Mouse (Mus musculus) midbrain, postnatal 0 days (tissue): Measurements from ENCODE around the gene Gm45021. TPM values are rescaled to one million over a fixed set of nuclear protein-coding genes. Genes with fewer than 3 reads are reported as not detected.
A peak's percentile ranks its signal among the peaks of the same experiment; 100 is the strongest.

Experiments
- ATAC-seq: fragments of 200-750 bp; cut with Nextera tagmentation; 2 replicates; pipeline ENCODE4 v1.8.0; 2017; ENCODE audit warnings: moderate number of reproducible peaks, mild to moderate bottlenecking, moderate TSS enrichment, moderate library complexity; ENCODE audit not compliant: low FRiP score
- DNase-seq: peaks from one replicate; pipeline ENCODE4 v3.0.0-alpha.2; 2015; ENCODE audit warnings: low spot score
- H3K27ac ChIP-seq: fragments of 300-500 bp; sonication (generic); 2 replicates; pipeline ENCODE4 v1.5.1; 2014; ENCODE audit warnings: low read depth, mild to moderate bottlenecking, low read length, mixed read lengths
- H3K27me3 ChIP-seq: fragments of 300-500 bp; sonication (generic); 2 replicates; pipeline ENCODE4 v1.6.1; 2014; ENCODE audit warnings: low read length, control low read depth, mixed read lengths; ENCODE audit not compliant: insufficient read depth
- H3K36me3 ChIP-seq: fragments of 300-500 bp; sonication (generic); 2 replicates; pipeline ENCODE4 v1.6.1; 2014; ENCODE audit warnings: low read length, control low read depth, mixed read lengths; ENCODE audit not compliant: insufficient read depth
- H3K4me1 ChIP-seq: fragments of 300-500 bp; sonication (generic); 2 replicates; pipeline ENCODE4 v1.6.1; 2014; ENCODE audit warnings: mild to moderate bottlenecking, control low read depth, antibody characterized with exemption, low read length, mixed read lengths; ENCODE audit not compliant: insufficient read depth
- H3K4me2 ChIP-seq: fragments of 300-500 bp; sonication (generic); 2 replicates; pipeline ENCODE4 v1.6.1; 2014; ENCODE audit warnings: low read depth, mild to moderate bottlenecking, low read length, mixed read lengths; ENCODE audit not compliant: poor library complexity, severe bottlenecking
- H3K4me3 ChIP-seq: fragments of 300-500 bp; sonication (generic); 2 replicates; pipeline ENCODE4 v1.5.1; 2014; ENCODE audit warnings: low read depth, mild to moderate bottlenecking, low read length, moderate library complexity
- H3K9ac ChIP-seq: fragments of 300-500 bp; sonication (generic); replicated peaks from 2 replicates; pipeline ENCODE4 v1.6.1; 2014; ENCODE audit warnings: mild to moderate bottlenecking, low read length, moderate library complexity, mixed read lengths; ENCODE audit not compliant: poor library complexity, severe bottlenecking
- H3K9me3 ChIP-seq: fragments of 300-500 bp; sonication (generic); 2 replicates; pipeline ENCODE4 v1.6.1; 2016; ENCODE audit warnings: low read length, control low read depth
- CTCF ChIP-seq: IDR thresholded peaks from 2 replicates; pipeline ENCODE4 v1.5.1; 2016; ENCODE audit warnings: antibody characterized with exemption, mild to moderate bottlenecking
- WGBS: fragments of 180-500 bp; shearing (Covaris S2); extraction: QIAGEN DNeasy Blood & Tissue Kit; methylation state at CpG from one replicate; pipeline ENCODE4 v1.1.7; 2014; 5-methylcytosine and 5-hydroxymethylcytosine counted together
- polyA plus RNA-seq: library from polyadenylated mRNA; unstranded; fragments of >200 nt; fragmentation: Nextera tagmentation; extraction: Ambion mirVana; gene quantifications from 2 replicates; pipeline ENCODE4 v1.2.1, GENCODE M21; 2015
- total RNA-seq: library from RNA; depleted of rRNA; stranded (reverse); fragments of >200 nt; gene quantifications from 2 replicates; pipeline ENCODE4 v1.2.3, GENCODE M21; 2014

Gene Gm45021
- total and polyA plus RNA-seq, 2 experiments from 2014 or later = not detected

- 52% methylated on average over 6 of the region's 6 CpGs for WGBS
- Histone ChIP-seq H3K4me3 (no peak overlapping the region), H3K9me3 (no peaks in the 10 kb centered on the region), H3K36me3 (peaks cover 2% of the 10 kb centered on the region; the same call in 1 of the 2 replicates), H3K4me2 (no peak overlapping the region), H3K27ac (no peak overlapping the region), H3K4me1 (no peaks in the 10 kb centered on the region), H3K9ac (no peak overlapping the region), H3K27me3 (no peaks in the 10 kb centered on the region)
- ATAC-seq (no peak), DNase-seq (no peak)
- TF ChIP-seq CTCF = no peak
Measured at GRCm38 (mm10) chr6:48636515-48636914, 47.1 kb downstream of the Gm45021 start.

GRCm38 (mm10) chr6:48637811-48638500 is 48.5 kb downstream of the Gm45021 start:
- H3K4me3 ChIP-seq = no peak overlapping the region
- no peak for DNase-seq
- no peak overlapping the region for H3K9ac ChIP-seq
- no peaks in the 10 kb centered on the region for H3K9me3 ChIP-seq
- no peak for ATAC-seq
- H3K4me2 ChIP-seq = no peak overlapping the region
- no peaks in the 10 kb centered on the region for H3K36me3 ChIP-seq
- no peaks in the 10 kb centered on the region for H3K4me1 ChIP-seq
- WGBS = 65% methylated on average over 6 of the region's 6 CpGs
- H3K27ac ChIP-seq = no peak overlapping the region
- no peak for TF ChIP-seq CTCF
- no peaks in the 10 kb centered on the region for H3K27me3 ChIP-seq

GRCm38 (mm10) chr6:48638553-48638952 is 49.1 kb downstream of the Gm45021 start:
- no peak for TF ChIP-seq CTCF
- H3K36me3 ChIP-seq = no peaks in the 10 kb centered on the region
- H3K27me3 ChIP-seq = no peaks in the 10 kb centered on the region
- H3K9me3 ChIP-seq = no peaks in the 10 kb centered on the region
- ATAC-seq = no peak
- no peak overlapping the region for H3K9ac ChIP-seq
- H3K4me1 ChIP-seq = no peaks in the 10 kb centered on the region
- no peak overlapping the region for H3K4me3 ChIP-seq
- H3K4me2 ChIP-seq = no peak overlapping the region
- no peak for DNase-seq
- WGBS = 70% methylated on average over 2 of the region's 2 CpGs
- H3K27ac ChIP-seq = no peak overlapping the region

GRCm38 (mm10) chr6:48641391-48641790 is 52.0 kb downstream of the Gm45021 start:
- no peak for TF ChIP-seq CTCF
- no peak overlapping the region for H3K4me3 ChIP-seq
- no peak overlapping the region for H3K9ac ChIP-seq
- WGBS = 72% methylated on average over 6 of the region's 6 CpGs
- H3K4me1 ChIP-seq = no peaks in the 10 kb centered on the region
- H3K9me3 ChIP-seq = no peaks in the 10 kb centered on the region
- DNase-seq (no peak), ATAC-seq (no peak)
- H3K4me2 ChIP-seq = no peak overlapping the region
- no peak overlapping the region for H3K27ac ChIP-seq
- peaks cover 5% of the 10 kb centered on the region; the same call in 1 of the 2 replicates for H3K27me3 ChIP-seq
- H3K36me3 ChIP-seq = no peaks in the 10 kb centered on the region

GRCm38 (mm10) chr6:48642764-48643292 is 53.4 kb downstream of the Gm45021 start:
- peak; percentile 89 for DNase-seq
- Histone ChIP-seq H3K36me3 (no peaks in the 10 kb centered on the region), H3K4me3 (no peak overlapping the region), H3K9me3 (no peaks in the 10 kb centered on the region), H3K4me2 (no peak overlapping the region), H3K27ac (no peak overlapping the region), H3K27me3 (peaks cover 5% of the 10 kb centered on the region; the same call in 1 of the 2 replicates), H3K9ac (no peak overlapping the region), H3K4me1 (no peaks in the 10 kb centered on the region)
- peak; percentile 81 for TF ChIP-seq CTCF
- ATAC-seq = no peak
- 20% methylated on average over 4 of the region's 4 CpGs for WGBS

GRCm38 (mm10) chr6:48645660-48646308 is 56.4 kb downstream of the Gm45021 start:
- Histone ChIP-seq H3K4me1 (no peaks in the 10 kb centered on the region), H3K9me3 (no peaks in the 10 kb centered on the region), H3K27ac (no peak overlapping the region), H3K9ac (no peak overlapping the region), H3K4me2 (no peak overlapping the region), H3K27me3 (peaks cover 5% of the 10 kb centered on the region; the same call in 1 of the 2 replicates), H3K4me3 (no peak overlapping the region), H3K36me3 (no peaks in the 10 kb centered on the region)
- TF ChIP-seq CTCF = peak; percentile 90
- DNase-seq (peak; percentile 81), ATAC-seq (peak; percentile 7; the same call in 1 of the 2 replicates)
- WGBS = 12% methylated on average over 12 of the region's 12 CpGs
